Mouse (Mus musculus) liver, embryonic 16.5 days (tissue): ENCODE measurements around the gene Helq. TPM values are rescaled to one million over a fixed set of nuclear protein-coding genes. Genes with fewer than 3 reads are reported as not detected.

Source experiments
- ATAC-seq: fragments of 200-750 bp; cut with Nextera tagmentation; 2 replicates; pipeline ENCODE4 v1.8.0; 2017; ENCODE audit warnings: low read depth, mild to moderate bottlenecking, moderate number of reproducible peaks, moderate library complexity
- H3K27ac ChIP-seq: fragments of 300-500 bp; sonication (generic); 2 replicates; pipeline ENCODE4 v1.5.1; 2014; ENCODE audit warnings: mild to moderate bottlenecking, low read length
- H3K27me3 ChIP-seq: fragments of 300-500 bp; sonication (generic); 2 replicates; pipeline ENCODE4 v1.6.1; 2014; ENCODE audit warnings: low read depth, low read length, mixed read lengths; ENCODE audit not compliant: control insufficient read depth, insufficient read depth
- H3K36me3 ChIP-seq: fragments of 300-500 bp; sonication (generic); 2 replicates; pipeline ENCODE4 v1.6.1; 2014; ENCODE audit warnings: mild to moderate bottlenecking; ENCODE audit not compliant: control insufficient read depth, insufficient read depth
- H3K4me1 ChIP-seq: fragments of 300-500 bp; sonication (generic); 2 replicates; pipeline ENCODE4 v1.6.1; 2014; ENCODE audit warnings: low read depth, low read length, mixed read lengths; ENCODE audit not compliant: control insufficient read depth
- H3K4me2 ChIP-seq: fragments of 300-500 bp; sonication (generic); 2 replicates; pipeline ENCODE4 v1.6.1; 2014; ENCODE audit warnings: low read depth, low read length, mixed read lengths
- H3K4me3 ChIP-seq: fragments of 300-500 bp; sonication (generic); 2 replicates; pipeline ENCODE4 v1.5.1; 2014; ENCODE audit warnings: low read depth, mild to moderate bottlenecking, low read length
- H3K9ac ChIP-seq: fragments of 300-500 bp; sonication (generic); 2 replicates; pipeline ENCODE4 v1.6.1; 2014; ENCODE audit warnings: low read depth, low read length
- H3K9me3 ChIP-seq: fragments of 300-500 bp; sonication (generic); replicated peaks from 2 replicates; pipeline ENCODE4 v1.6.1; 2016; ENCODE audit warnings: low read length; ENCODE audit not compliant: control insufficient read depth
- WGBS: fragments of 180-500 bp; shearing (Covaris S2); extraction: QIAGEN DNeasy Blood & Tissue Kit; methylation state at CpG from one replicate; pipeline ENCODE4 v1.1.7; 2014; ENCODE audit not compliant: insufficient replicate concordance; 5-methylcytosine and 5-hydroxymethylcytosine counted together
- polyA plus RNA-seq: library from polyadenylated mRNA; unstranded; fragments of >200 nt; fragmentation: Nextera tagmentation; extraction: Ambion mirVana; gene quantifications from 2 replicates; pipeline ENCODE4 v1.2.1, GENCODE M21; 2015

Gene Helq
- polyA plus RNA-seq, 1 experiment from 2014 or later, result 8.4 TPM

DNA sequence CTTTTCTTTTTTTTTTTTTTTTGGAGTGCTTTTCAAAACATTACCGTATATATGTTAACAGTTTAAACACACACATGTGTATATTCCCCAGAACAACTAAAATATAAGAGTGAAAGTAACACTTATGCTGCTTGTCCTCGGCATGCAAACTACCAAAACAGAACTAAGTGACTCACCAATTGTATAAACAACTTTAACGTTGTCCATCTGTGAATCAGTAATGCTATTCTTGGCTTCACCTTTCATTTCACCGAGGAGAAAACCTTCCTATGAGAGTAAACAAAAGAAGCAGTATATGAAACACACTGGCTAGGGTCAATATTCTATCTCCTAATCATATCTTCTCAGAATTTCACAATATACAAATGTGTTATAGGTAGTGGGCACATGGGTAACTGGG lies 19.9 kb upstream of the Helq start:
- 75% methylated on average over 4 of the region's 4 CpGs for WGBS
- H3K4me3 ChIP-seq, result no peak overlapping the region
- no peaks in the 10 kb centered on the region for H3K9me3 ChIP-seq
- H3K27me3 ChIP-seq, result no peaks in the 10 kb centered on the region
- H3K36me3 ChIP-seq, result peaks cover 9% of the 10 kb centered on the region
- peaks cover 5% of the 10 kb centered on the region for H3K4me1 ChIP-seq
- no peak overlapping the region for H3K27ac ChIP-seq
- H3K9ac ChIP-seq, result no peak overlapping the region
- ATAC-seq, result no peak
- no peak overlapping the region for H3K4me2 ChIP-seq

DNA sequence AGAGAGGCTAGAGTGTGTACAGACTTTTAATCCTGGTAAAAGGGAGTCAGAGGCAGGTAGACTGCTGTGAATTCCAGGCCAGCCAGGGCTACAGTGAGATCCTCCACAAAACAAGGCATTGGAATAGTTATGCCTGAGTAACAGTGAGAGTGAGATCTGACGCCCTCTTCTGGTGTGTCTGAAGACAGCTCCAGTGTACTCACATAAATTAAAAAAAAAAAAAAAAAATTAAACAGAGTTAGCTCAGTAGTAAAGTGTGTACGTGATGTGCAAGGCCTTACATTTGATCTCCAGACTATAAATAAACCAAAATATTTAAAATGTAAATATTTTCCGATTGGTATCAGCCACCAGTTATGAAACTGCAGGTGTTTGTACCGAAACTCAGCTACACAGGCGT lies 4.3 kb downstream of the Helq start:
- ATAC-seq, result no peak
- peaks cover 7% of the 10 kb centered on the region for H3K4me1 ChIP-seq
- H3K27me3 ChIP-seq, result no peaks in the 10 kb centered on the region
- H3K9ac ChIP-seq, result no peak overlapping the region
- H3K9me3 ChIP-seq, result no peaks in the 10 kb centered on the region
- H3K36me3 ChIP-seq, result peaks cover 32% of the 10 kb centered on the region
- WGBS, result 69% methylated on average over 5 of the region's 5 CpGs
- no peak overlapping the region for H3K27ac ChIP-seq
- H3K4me2 ChIP-seq, result no peak overlapping the region
- no peak overlapping the region for H3K4me3 ChIP-seq

DNA sequence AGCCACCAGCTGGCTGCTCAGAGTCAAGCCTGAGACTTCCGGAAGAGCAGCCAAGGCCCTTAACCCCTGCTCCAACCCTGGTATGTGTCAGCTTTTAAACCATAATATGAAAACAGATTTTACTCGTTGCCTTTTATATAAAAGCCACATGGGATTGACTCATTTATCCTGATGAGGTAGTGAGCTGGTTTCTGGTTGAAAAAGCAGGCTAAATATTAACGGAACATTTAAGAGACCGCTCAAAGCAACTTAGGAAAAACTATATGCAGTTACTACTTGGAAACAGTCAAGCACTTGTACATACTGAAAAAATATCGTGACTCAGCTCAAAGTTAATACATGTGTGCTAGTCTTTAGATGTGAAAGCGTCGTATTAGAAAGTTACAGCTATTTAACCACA lies 6.1 kb downstream of the Helq start:
- Histone ChIP-seq H3K4me1 (peaks cover 2% of the 10 kb centered on the region), H3K4me3 (no peak overlapping the region), H3K36me3 (peaks cover 32% of the 10 kb centered on the region), H3K27me3 (no peaks in the 10 kb centered on the region), H3K4me2 (no peak overlapping the region), H3K9me3 (no peaks in the 10 kb centered on the region), H3K27ac (no peak overlapping the region), H3K9ac (no peak overlapping the region)
- 88% methylated on average over 7 of the region's 7 CpGs for WGBS
- no peak for ATAC-seq

DNA sequence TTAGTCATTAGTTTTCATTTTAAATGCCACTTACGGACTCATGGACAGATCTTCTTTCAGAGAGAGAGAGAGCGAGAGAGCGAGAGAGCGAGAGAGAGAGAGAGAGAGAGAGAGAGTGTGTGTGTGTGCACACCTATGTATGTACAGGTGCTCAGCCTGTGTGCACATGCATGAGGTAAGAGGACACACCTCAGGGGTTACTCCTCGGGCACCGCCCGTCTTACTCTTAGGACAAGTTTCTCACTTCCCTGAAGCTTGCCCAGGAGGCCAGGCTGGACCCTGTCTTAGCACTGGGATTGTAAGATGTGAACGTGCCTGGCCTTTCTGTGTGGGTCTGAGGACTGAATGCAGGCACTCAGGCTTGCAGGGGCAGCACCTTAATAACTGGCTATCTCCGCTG lies 10.9 kb downstream of the Helq start:
- Histone ChIP-seq H3K27ac (no peak overlapping the region), H3K4me3 (no peak overlapping the region), H3K9ac (no peak overlapping the region), H3K4me2 (no peak overlapping the region), H3K4me1 (no peaks in the 10 kb centered on the region), H3K36me3 (peaks cover 33% of the 10 kb centered on the region), H3K27me3 (no peaks in the 10 kb centered on the region), H3K9me3 (no peaks in the 10 kb centered on the region)
- ATAC-seq, result no peak
- WGBS, result 86% methylated on average over 9 of the region's 9 CpGs

- Histone ChIP-seq H3K27ac (no peak overlapping the region), H3K4me1 (no peaks in the 10 kb centered on the region), H3K4me2 (no peak overlapping the region), H3K9me3 (no peaks in the 10 kb centered on the region), H3K4me3 (no peak overlapping the region), H3K27me3 (no peaks in the 10 kb centered on the region), H3K9ac (no peak overlapping the region), H3K36me3 (peaks cover 23% of the 10 kb centered on the region)
- no peak for ATAC-seq
- 91% methylated on average over 13 of the region's 13 CpGs for WGBS
Measured at GRCm38 (mm10) chr5:100779002-100779401, 19.4 kb downstream of the Helq start.

- H3K36me3 ChIP-seq, result peaks cover 23% of the 10 kb centered on the region
- no peak overlapping the region for H3K4me2 ChIP-seq
- WGBS, result 80% methylated on average over 5 of the region's 5 CpGs
- H3K4me1 ChIP-seq, result no peaks in the 10 kb centered on the region
- no peaks in the 10 kb centered on the region for H3K27me3 ChIP-seq
- H3K9ac ChIP-seq, result no peak overlapping the region
- H3K4me3 ChIP-seq, result no peak overlapping the region
- no peaks in the 10 kb centered on the region for H3K9me3 ChIP-seq
- no peak for ATAC-seq
- no peak overlapping the region for H3K27ac ChIP-seq
Measured at GRCm38 (mm10) chr5:100776900-100777299, 21.5 kb downstream of the Helq start.

- H3K9me3 ChIP-seq, result no peaks in the 10 kb centered on the region
- no peak overlapping the region for H3K9ac ChIP-seq
- 72% methylated on average over 13 of the region's 13 CpGs for WGBS
- no peak for ATAC-seq
- H3K36me3 ChIP-seq, result peaks cover 20% of the 10 kb centered on the region
- H3K27me3 ChIP-seq, result no peaks in the 10 kb centered on the region
- no peak overlapping the region for H3K4me2 ChIP-seq
- no peaks in the 10 kb centered on the region for H3K4me1 ChIP-seq
- H3K4me3 ChIP-seq, result no peak overlapping the region
- no peak overlapping the region for H3K27ac ChIP-seq
Measured at GRCm38 (mm10) chr5:100775778-100776404, 22.5 kb downstream of the Helq start.

DNA sequence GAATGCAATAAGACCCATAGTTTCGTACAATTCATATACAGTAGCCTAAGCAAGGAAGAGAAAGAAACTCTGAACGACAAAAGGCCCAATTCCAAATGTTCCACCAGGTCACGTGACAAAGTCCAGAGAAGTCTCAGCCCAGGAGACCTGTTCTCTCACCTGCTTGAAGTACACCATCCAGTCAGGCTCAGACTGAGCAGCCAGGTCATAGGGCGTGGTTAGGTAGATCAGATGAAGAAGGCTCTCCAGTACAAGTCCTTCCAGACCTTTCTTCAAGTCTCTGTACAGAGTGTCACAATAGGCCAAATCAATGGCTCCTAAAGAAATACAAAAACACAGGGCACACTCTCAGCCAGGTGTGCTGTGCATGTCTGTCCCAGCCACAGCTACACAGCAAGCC lies 26.8 kb downstream of the Helq start:
- Histone ChIP-seq H3K4me1 (no peaks in the 10 kb centered on the region), H3K9me3 (no peaks in the 10 kb centered on the region), H3K27me3 (no peaks in the 10 kb centered on the region), H3K9ac (no peak overlapping the region), H3K27ac (no peak overlapping the region), H3K36me3 (peaks cover 18% of the 10 kb centered on the region), H3K4me3 (no peak overlapping the region), H3K4me2 (no peak overlapping the region)
- WGBS, result 75% methylated on average over 4 of the region's 4 CpGs
- ATAC-seq, result no peak

DNA sequence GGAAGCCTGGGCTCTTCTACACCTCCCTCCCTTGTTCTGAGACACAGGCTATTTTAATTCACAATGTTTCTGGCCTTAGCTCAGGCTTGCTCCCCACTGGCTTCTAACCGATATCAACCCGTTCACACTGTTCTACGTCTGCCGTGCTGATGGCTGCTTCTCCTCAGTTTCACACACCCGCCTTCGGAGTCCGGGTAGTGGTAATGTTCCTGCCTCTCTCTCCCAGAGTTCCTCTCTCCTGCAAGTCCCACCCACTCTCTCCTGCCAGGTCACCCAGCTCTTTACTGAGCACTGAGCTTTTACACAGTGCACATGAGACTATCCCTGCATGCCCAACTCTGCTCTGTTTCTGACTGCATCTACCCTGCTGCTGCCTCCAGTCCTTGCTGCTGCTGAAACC lies 32.4 kb downstream of the Helq start:
- Histone ChIP-seq H3K4me1 (no peaks in the 10 kb centered on the region), H3K27me3 (no peaks in the 10 kb centered on the region), H3K36me3 (peaks cover 29% of the 10 kb centered on the region), H3K4me2 (no peak overlapping the region), H3K27ac (no peak overlapping the region), H3K4me3 (no peak overlapping the region), H3K9me3 (no peaks in the 10 kb centered on the region), H3K9ac (no peak overlapping the region)
- no peak for ATAC-seq
- WGBS, result 87% methylated on average over 7 of the region's 7 CpGs
